Mouse (Mus musculus): ENCODE data around the gene Trim67. TPM values are rescaled to one million over a fixed set of nuclear protein-coding genes. Genes with fewer than 3 reads are reported as not detected.

The Trim67 gene
- polyA plus RNA-seq (2012; rRNA removed) = 67.8 and 91.8 TPM in 2 replicates

GRCm38 (mm10) chr8:124792708-124793107 is at the start of gene Trim67:
Trim67 (plus strand) TSS chr8:124793092.

GRCm38 (mm10) chr8:124751709-124752173 is 41.2 kb upstream of the Trim67 start, which contains the start of gene Fam89a:
Fam89a (minus strand) TSS chr8:124751832.

GRCm38 (mm10) chr8:124862321-124863162 is 69.7 kb downstream of the Trim67 start, which contains the start of the genes Gnpat and 2810004N23Rik:
Gnpat (plus strand) TSS chr8:124863033.
2810004N23Rik (minus strand) TSS chr8:124863120.

Other genes with a start within 250 kb of the Trim67 start
- 8.6 and 12.7 TPM in 2 replicates for gene Agt, start 223.4 kb upstream of the Trim67 start, polyA plus RNA-seq (2012; rRNA removed)
- gene Capn9, start 217.0 kb upstream of the Trim67 start, polyA plus RNA-seq (2012; rRNA removed) = 0.03 and 0.05 TPM in 2 replicates
- 73.5 and 80.2 TPM in 2 replicates for gene 2310022B05Rik, start 129.7 kb upstream of the Trim67 start, polyA plus RNA-seq (2012; rRNA removed)
- gene Ttc13, start 71.1 kb upstream of the Trim67 start, polyA plus RNA-seq (2012; rRNA removed) = 60.5 and 63.7 TPM in 2 replicates
- 37.7 and 42.4 TPM in 2 replicates for gene Arv1, start 71.0 kb upstream of the Trim67 start, polyA plus RNA-seq (2012; rRNA removed)
- 0.49 and 0.72 TPM in 2 replicates for gene Fam89a, start 41.3 kb upstream of the Trim67 start, polyA plus RNA-seq (2012; rRNA removed)
- 78.5 and 83.7 TPM in 2 replicates for gene Gnpat, start 69.9 kb downstream of the Trim67 start, polyA plus RNA-seq (2012; rRNA removed)
- 19.9 and 20.9 TPM in 2 replicates for gene 2810004N23Rik, start 70.0 kb downstream of the Trim67 start, polyA plus RNA-seq (2012; rRNA removed)
- gene Exoc8, start 104.6 kb downstream of the Trim67 start, polyA plus RNA-seq (2012; rRNA removed) = 15.1 and 15.3 TPM in 2 replicates
- 18.0 and 19.5 TPM in 2 replicates for gene Sprtn, start 104.8 kb downstream of the Trim67 start, polyA plus RNA-seq (2012; rRNA removed)
- gene Egln1, start 156.2 kb downstream of the Trim67 start, polyA plus RNA-seq (2012; rRNA removed) = 56.6 and 56.8 TPM in 2 replicates
- 154 and 181 TPM in 2 replicates for gene Tsnax, start 219.9 kb downstream of the Trim67 start, polyA plus RNA-seq (2012; rRNA removed)